Mouse (Mus musculus) megakaryocyte, embryonic 14.5 days (primary cell): ENCODE measurements around the gene Tsc22d3.

Experiments
- FLI1 ChIP-seq: IDR thresholded peaks from 2 replicates; pipeline ENCODE4 v1.6.1; 2012; ENCODE audit warnings: low read length, inconsistent platforms, mixed read lengths
- GATA1 ChIP-seq: IDR thresholded peaks from 3 replicates; pipeline ENCODE4 v1.6.1; 2012; ENCODE audit warnings: mixed read lengths, low read length, inconsistent platforms, borderline replicate concordance

DNA sequence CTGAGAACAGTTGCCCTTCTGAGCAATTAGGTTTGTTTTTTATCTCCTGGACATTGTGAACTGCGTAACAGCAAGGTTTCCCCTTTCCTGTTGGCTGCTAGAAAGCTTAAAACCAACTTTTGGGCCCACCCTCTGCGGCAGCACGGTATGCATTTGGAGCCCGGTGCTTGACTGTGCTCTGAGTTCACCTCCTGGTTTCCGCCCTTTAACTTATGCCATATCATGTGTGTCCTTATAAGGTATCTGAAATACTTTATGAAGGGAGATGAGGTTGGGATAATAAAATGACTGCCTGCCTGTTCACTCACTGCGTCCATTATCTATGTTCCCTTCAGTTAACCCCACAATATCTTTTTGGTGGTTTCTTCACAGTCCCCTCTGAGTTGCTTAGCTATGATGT lies 106.3 kb downstream of the Tsc22d3 start:
- TF ChIP-seq GATA1 (no peak), FLI1 (no peak)
